Mouse (Mus musculus): ENCODE results near the gene Kcnk4. TPM values are rescaled to one million over a fixed set of nuclear protein-coding genes. Genes with fewer than 3 reads are reported as not detected.
A peak's percentile ranks its signal among the peaks of the same experiment; 100 is the strongest.

Kcnk4 gene
- polyA plus RNA-seq (2014; fragmentation: Nextera tagmentation; extraction: Ambion mirVana), result 0.77 and 0.98 TPM in 2 replicates

DNA sequence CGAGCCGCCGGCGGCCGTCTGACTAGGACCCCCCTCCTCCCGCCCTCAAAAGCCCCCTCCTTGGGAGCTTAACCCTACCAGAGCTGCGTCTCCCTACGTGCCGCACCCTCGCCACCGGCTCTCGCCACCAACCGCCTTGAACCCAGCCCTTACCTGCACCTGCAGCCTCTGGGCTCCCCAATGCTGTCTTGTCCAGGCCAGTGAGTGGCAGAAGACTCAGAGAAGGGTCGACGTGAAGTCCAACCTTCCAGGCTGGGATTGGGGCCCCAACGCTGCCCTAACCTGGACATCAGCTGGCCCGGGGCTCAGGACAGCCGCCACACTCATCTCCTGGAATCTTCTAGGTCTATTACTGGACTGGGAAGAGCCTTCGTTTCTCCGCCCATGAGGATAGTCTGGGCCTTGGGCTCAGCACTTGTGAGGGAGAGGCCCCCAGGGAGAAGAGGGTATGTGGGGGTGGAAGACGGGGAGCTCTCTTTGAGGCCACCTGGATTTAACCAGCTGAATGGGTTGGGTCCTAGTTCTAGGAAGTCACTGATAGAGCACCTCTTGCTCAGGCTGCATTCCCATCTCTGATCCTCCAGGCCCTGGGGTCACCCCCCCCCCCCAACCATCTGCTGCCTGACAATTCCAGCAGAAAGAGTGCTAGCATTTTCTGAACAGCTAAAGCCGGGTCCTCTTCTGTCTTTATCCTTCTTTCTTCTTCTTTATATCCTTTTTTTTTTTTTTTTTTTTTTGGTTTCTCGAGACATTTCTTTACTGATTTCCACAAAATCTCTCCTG lies at the start of gene Kcnk4:
Gene Kcnk4 (minus strand): TSS at position 321 of the 783 bp plus-strand sequence.
- peaks cover 5% of the 10 kb centered on the region; the same call in 1 of the 2 replicates for H3K4me1 ChIP-seq (ENCODE audit: control insufficient read depth, insufficient read depth, low read length)
- H3K27me3 ChIP-seq (replicated peaks; ENCODE audit: control insufficient read depth, insufficient read depth, low read length), result peaks cover 61% of the 10 kb centered on the region
- ATAC-seq (peak; percentile 16; the same call in 1 of the 2 replicates), DNase-seq (ENCODE audit: low spot score) (no peak)
- H3K36me3 ChIP-seq (ENCODE audit: control insufficient read depth, insufficient read depth, low read length), result no peaks in the 10 kb centered on the region
- H3K4me2 ChIP-seq (ENCODE audit: low read length), result peak within 1 kb of the TSS; percentile 59
- peak within 1 kb of the TSS; percentile 33 for H3K4me3 ChIP-seq (ENCODE audit: low read depth, low read length)
- no peaks in the 10 kb centered on the region for H3K9me3 ChIP-seq (replicated peaks; ENCODE audit: control insufficient read depth, low read length)
- 9% methylated on average over 23 of the region's 23 CpGs for WGBS
- no peak within 1 kb of the TSS for H3K27ac ChIP-seq (ENCODE audit: low read depth, low read length)
- H3K9ac ChIP-seq (ENCODE audit: low read length), result peak within 1 kb of the TSS; percentile 56

DNA sequence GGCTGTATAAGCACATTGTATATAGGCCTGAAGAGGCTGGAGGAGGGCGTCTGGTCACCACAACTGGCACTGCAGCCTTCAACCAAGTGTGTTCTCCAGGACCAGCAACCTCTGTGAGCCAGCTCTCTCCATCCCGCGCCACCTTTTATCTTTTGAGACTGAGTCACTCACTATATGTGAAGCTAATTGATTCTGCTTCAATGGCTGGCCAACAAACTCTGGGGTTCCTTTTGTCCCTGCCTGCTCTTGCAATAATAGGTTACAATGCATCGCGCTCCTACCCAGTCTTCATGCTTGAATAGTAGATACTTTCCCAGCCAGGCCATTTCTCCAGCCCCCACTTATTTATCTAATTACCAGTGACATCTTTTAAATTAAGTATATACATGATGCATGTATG lies 49.3 kb upstream of the Kcnk4 start:
- no peak for ATAC-seq

DNA sequence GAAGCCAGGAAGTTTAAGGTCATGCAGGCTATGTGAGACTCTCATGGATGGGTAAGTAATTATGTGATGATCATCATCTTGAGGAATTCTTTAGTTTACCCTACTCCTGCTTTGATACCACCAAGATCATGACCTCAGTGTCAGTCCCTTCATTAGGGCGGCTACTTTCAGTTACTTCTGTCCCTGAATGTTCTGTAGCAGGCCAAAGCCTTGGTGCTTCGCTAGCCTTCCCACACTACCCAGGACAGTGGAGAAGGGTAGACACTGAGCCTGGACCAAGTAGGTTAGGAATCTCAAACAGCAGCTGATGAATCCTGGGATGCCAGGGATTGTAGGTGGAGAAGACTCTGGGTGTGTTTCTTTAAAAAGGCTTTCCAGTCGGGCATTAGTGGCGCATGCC lies 47.1 kb upstream of the Kcnk4 start:
- no peak overlapping the region for H3K27ac ChIP-seq (ENCODE audit: low read depth, low read length)
- H3K4me1 ChIP-seq (ENCODE audit: control insufficient read depth, insufficient read depth, low read length), result peaks cover 24% of the 10 kb centered on the region
- H3K27me3 ChIP-seq (replicated peaks; ENCODE audit: control insufficient read depth, insufficient read depth, low read length), result no peaks in the 10 kb centered on the region
- H3K4me2 ChIP-seq (ENCODE audit: low read length), result no peak overlapping the region
- no peak overlapping the region for H3K4me3 ChIP-seq (ENCODE audit: low read depth, low read length)
- WGBS, result 90% methylated on average over 4 of the region's 4 CpGs
- no peaks in the 10 kb centered on the region for H3K9me3 ChIP-seq (replicated peaks; ENCODE audit: control insufficient read depth, low read length)
- no peak overlapping the region for H3K9ac ChIP-seq (ENCODE audit: low read length)
- ATAC-seq, result no peak
- no peak for DNase-seq (ENCODE audit: low spot score)
- peaks cover 45% of the 10 kb centered on the region for H3K36me3 ChIP-seq (ENCODE audit: control insufficient read depth, insufficient read depth, low read length)

More for the DNA sequence above, 49.3 kb upstream of the Kcnk4 start:
- peaks cover 29% of the 10 kb centered on the region for H3K4me1 ChIP-seq (ENCODE audit: control insufficient read depth, insufficient read depth, low read length)
- peaks cover 25% of the 10 kb centered on the region for H3K36me3 ChIP-seq (ENCODE audit: control insufficient read depth, insufficient read depth, low read length)
- no peak overlapping the region for H3K4me3 ChIP-seq (ENCODE audit: low read depth, low read length)
- no peak overlapping the region for H3K4me2 ChIP-seq (ENCODE audit: low read length)
- peak; percentile 53 for DNase-seq (ENCODE audit: low spot score)
- no peaks in the 10 kb centered on the region for H3K9me3 ChIP-seq (replicated peaks; ENCODE audit: control insufficient read depth, low read length)
- no peak overlapping the region for H3K9ac ChIP-seq (ENCODE audit: low read length)
- H3K27ac ChIP-seq (ENCODE audit: low read depth, low read length), result no peak overlapping the region
- no peaks in the 10 kb centered on the region for H3K27me3 ChIP-seq (replicated peaks; ENCODE audit: control insufficient read depth, insufficient read depth, low read length)
- 20% methylated on average over 5 of the region's 5 CpGs for WGBS

DNA sequence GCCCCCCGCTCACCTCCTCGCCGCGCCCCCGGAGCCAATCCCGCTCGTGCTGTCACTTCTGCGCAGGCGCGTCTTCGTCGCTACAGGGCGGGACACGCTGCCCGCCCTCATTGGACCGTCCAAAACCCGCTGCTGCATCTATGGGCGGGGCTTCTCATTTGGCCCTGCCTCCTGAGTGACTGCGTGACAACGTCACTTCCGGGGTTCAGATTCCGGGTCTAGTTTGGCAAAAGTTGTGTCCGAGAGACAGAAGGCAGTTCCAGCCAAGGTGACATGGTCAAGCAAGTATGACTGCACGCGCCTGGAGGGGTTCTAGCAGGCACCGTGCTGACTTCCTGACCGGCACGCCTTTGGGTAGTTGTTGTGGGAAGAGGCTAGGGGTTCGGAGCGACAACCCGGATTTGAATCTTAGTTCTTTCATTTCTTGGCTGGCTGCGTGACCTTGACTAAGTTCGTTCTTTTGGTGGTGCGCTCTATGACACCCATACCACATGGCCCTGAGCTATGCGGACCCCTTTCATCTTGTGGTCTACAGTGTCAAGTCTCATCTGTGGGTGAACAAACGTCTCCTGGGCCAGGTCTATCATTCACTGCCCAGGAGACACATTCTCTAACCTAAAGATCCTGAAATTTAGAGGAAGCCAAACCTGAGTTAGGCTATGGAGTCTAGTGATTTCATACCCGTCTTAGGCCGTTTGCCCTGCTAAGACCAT lies 46.2 kb upstream of the Kcnk4 start, which contains the start of gene Fkbp2:
Gene Fkbp2 (minus strand): TSS at position 121 of the 713 bp plus-strand sequence.
- DNase-seq (ENCODE audit: low spot score) (peak; percentile 99), ATAC-seq (peak; percentile 88)
- Histone ChIP-seq H3K4me1 (ENCODE audit: control insufficient read depth, insufficient read depth, low read length) (peaks cover 26% of the 10 kb centered on the region), H3K36me3 (ENCODE audit: control insufficient read depth, insufficient read depth, low read length) (peaks cover 45% of the 10 kb centered on the region), H3K27me3 (replicated peaks; ENCODE audit: control insufficient read depth, insufficient read depth, low read length) (no peaks in the 10 kb centered on the region), H3K4me3 (ENCODE audit: low read depth, low read length) (peak within 1 kb of the TSS; percentile 64), H3K9ac (ENCODE audit: low read length) (peak within 1 kb of the TSS; percentile 79), H3K27ac (ENCODE audit: low read depth, low read length) (peak within 1 kb of the TSS; percentile 91), H3K4me2 (ENCODE audit: low read length) (peak within 1 kb of the TSS; percentile 78), H3K9me3 (replicated peaks; ENCODE audit: control insufficient read depth, low read length) (no peaks in the 10 kb centered on the region)
- 1% methylated on average over 38 of the region's 38 CpGs for WGBS

DNA sequence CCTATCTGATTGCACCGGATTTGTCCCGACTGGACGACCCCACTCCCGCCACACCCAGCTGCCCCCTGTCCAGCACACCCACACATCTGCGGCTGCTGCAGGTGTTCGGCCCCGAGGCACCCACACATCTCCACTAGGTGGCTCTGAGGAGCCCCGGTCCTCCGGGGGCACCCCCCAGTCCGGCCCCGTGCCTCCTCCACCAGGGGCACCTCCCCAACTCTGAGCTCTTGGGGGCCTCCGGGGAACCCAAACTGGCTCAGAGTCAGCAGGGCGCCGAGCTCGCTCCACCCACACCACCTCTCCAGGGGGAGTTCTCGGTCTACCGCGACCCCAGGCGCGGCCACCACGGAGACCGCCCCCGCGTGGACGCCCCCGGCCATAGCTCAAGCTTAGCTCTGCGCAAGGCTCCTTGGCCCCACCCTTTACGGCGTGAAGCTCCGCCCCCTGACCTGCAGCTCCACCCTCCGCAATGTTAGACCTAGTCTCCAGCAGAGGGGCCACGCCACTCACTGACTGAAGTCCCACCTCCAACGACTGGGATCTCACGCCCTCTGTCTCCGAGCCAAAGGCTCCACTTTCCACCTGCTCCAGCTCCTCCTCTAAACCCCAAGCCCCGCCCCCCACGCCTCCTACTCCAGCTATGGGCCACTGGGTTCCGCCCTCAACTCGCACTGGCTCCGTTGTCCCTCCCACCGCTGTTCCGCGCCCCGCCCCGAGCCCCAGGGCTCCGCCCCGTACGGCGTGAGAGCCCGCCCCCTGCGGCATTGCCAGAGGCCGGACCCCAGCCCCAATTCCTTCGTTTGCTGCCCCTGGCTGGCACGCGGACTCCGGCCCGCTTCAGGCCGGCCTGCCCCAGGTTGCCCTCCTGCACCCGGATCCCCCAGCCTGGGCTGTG lies 45.4 kb upstream of the Kcnk4 start:
- H3K27me3 ChIP-seq (replicated peaks; ENCODE audit: control insufficient read depth, insufficient read depth, low read length), result no peaks in the 10 kb centered on the region
- peaks cover 38% of the 10 kb centered on the region for H3K36me3 ChIP-seq (ENCODE audit: control insufficient read depth, insufficient read depth, low read length)
- peak; percentile 87 for ATAC-seq
- peak overlapping the region; percentile 91 for H3K27ac ChIP-seq (ENCODE audit: low read depth, low read length)
- peak overlapping the region; percentile 79 for H3K9ac ChIP-seq (ENCODE audit: low read length)
- H3K9me3 ChIP-seq (replicated peaks; ENCODE audit: control insufficient read depth, low read length), result no peaks in the 10 kb centered on the region
- peak overlapping the region; percentile 78 for H3K4me2 ChIP-seq (ENCODE audit: low read length)
- DNase-seq (ENCODE audit: low spot score), result peak; percentile 99
- H3K4me3 ChIP-seq (ENCODE audit: low read depth, low read length), result peak overlapping the region; percentile 64
- H3K4me1 ChIP-seq (ENCODE audit: control insufficient read depth, insufficient read depth, low read length), result peaks cover 26% of the 10 kb centered on the region
- under 1% methylated on average over 56 of the region's 59 CpGs for WGBS

DNA sequence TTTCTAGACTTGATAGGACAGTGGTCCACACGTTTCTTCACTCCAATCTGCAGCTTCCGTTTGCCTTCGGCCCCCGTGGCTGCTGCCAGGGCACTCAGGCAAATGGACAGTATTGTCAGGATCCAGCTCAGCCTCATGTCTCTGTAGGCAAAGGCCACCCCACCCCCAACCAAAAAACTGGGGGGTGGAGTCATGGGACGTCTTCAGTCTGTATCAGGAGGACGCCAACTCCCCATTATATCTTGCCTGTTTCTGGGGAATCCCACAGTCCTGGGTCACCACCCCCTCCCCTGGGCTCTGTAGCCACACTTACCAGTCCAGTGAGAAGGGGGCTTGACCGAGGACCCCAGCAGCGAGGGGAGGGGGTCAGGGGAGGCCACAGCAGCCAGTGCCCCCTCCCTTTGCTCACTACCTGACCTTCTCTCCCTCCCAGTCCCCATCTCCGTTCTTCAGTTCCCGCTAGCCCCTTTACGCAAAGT lies 44.7 kb upstream of the Kcnk4 start:
- ATAC-seq (no peak), DNase-seq (ENCODE audit: low spot score) (peak; percentile 31)
- Histone ChIP-seq H3K4me2 (ENCODE audit: low read length) (peak overlapping the region; percentile 78), H3K4me3 (ENCODE audit: low read depth, low read length) (peak overlapping the region; percentile 64), H3K4me1 (ENCODE audit: control insufficient read depth, insufficient read depth, low read length) (peaks cover 26% of the 10 kb centered on the region), H3K36me3 (ENCODE audit: control insufficient read depth, insufficient read depth, low read length) (peaks cover 36% of the 10 kb centered on the region), H3K9me3 (replicated peaks; ENCODE audit: control insufficient read depth, low read length) (no peaks in the 10 kb centered on the region), H3K27ac (ENCODE audit: low read depth, low read length) (peak overlapping the region; percentile 91), H3K27me3 (replicated peaks; ENCODE audit: control insufficient read depth, insufficient read depth, low read length) (no peaks in the 10 kb centered on the region), H3K9ac (ENCODE audit: low read length) (peak overlapping the region; percentile 79)
- 11% methylated on average over 11 of the region's 11 CpGs for WGBS

DNA sequence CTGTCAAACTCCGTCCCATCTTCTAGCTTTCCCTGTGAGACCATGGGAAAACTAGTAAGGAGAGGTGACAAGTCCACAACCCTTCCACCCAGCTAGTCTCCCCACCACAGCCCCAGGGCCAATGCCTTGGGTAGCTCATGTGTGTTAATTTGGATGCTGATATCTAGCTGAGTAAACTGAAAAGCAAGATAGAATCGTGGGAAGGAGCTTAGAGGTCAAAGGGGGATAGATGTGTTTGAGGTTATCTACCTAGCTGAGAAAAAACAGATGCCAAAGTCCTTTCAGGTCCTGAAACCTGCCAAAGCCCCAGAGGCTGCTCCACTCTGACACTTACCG lies 44.3 kb upstream of the Kcnk4 start:
- no peaks in the 10 kb centered on the region for H3K9me3 ChIP-seq (replicated peaks; ENCODE audit: control insufficient read depth, low read length)
- peak overlapping the region; percentile 91; the same call in 1 of the 2 replicates for H3K27ac ChIP-seq (ENCODE audit: low read depth, low read length)
- peak overlapping the region; percentile 64 for H3K4me3 ChIP-seq (ENCODE audit: low read depth, low read length)
- H3K27me3 ChIP-seq (replicated peaks; ENCODE audit: control insufficient read depth, insufficient read depth, low read length), result no peaks in the 10 kb centered on the region
- H3K4me1 ChIP-seq (ENCODE audit: control insufficient read depth, insufficient read depth, low read length), result peaks cover 26% of the 10 kb centered on the region
- DNase-seq (ENCODE audit: low spot score), result no peak
- H3K36me3 ChIP-seq (ENCODE audit: control insufficient read depth, insufficient read depth, low read length), result peaks cover 34% of the 10 kb centered on the region
- H3K4me2 ChIP-seq (ENCODE audit: low read length), result peak overlapping the region; percentile 78
- H3K9ac ChIP-seq (ENCODE audit: low read length), result peak overlapping the region; percentile 79
- 55% methylated on average over 3 of the region's 3 CpGs for WGBS
- no peak for ATAC-seq

Measured in forebrain, embryonic 14.5 days (tissue).